In the genomic region with DNA sequence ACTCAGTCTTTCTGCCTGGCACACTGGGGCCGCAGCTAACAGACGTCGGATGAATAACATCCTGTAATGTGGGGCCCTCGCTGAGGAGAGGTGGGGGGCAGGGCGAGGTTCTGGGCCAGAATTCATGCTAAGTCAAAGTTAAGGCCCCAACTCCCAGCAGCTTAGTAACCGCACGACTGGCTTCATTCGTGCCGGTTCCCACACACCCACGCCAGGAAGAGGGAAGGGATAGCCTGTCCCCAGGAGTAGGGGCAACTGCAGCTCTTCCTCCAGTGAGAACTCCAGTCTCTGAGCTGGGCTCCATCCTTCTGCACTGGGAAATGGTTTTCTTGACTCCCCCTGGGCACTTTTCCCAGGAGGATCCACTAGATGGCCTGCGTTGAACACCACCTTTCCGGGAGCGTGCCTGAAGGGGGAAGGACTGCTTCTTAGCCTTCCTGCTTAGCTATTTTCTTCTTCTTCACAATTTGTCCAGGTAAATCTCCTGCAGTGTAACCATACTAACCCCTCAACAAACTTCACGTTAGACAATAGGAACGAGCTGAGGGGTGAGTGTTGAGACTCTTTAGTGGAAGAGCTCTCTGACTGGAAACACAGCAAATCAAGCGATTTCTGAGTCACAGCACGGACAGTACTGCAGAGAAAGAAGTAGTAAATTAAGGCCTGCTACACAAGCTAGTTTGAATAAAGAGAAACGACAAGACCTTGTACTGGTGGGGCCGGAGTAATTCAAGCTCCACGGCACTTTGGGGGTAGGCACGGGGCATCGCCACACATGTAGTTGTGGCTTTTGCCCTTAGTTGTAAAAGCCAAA, we compare ENCODE assay signal across 7 mouse cellular contexts. TPM values are rescaled to one million over a fixed set of nuclear protein-coding genes. Genes with fewer than 3 reads are reported as not detected.
DNase-seq lines count a peak whose midpoint lies in the region; ATAC-seq and TF ChIP-seq lines count a peak whose summit lies in the region.

No protein-coding gene starts in this region.

- WGBS in intestine, postnatal 0 days = 3% methylated on average over 22 of the region's 22 CpGs

- intact Hi-C loops in left cerebral cortex, postnatal 25 days (cut with DNase I) = loop anchor here (2.0 to 5.0 kb wide), 4 partner anchors 74 to 221 kb away; no protein-coding TSS in a partner anchor

- TF ChIP-seq CTCF in intestine, postnatal 0 days (IDR thresholded peaks at IDR 0.05; ENCODE audit: low read depth) = peak; percentile 84

- H3K4me1 ChIP-seq in intestine, postnatal 0 days (replicated peaks; ENCODE audit: control insufficient read depth, insufficient read depth, low read length) = peaks cover 6% of the 10 kb centered on the region

- no peaks in the 10 kb centered on the region for H3K9me3 ChIP-seq in intestine, postnatal 0 days (ENCODE audit: control insufficient read depth)

- peak; percentile 92 for DNase-seq in adipocyte (ENCODE audit: low spot score)
- peak; percentile 87 for DNase-seq in embryo, embryonic 10 days (ENCODE audit: low spot score)
- peak; percentile 98 for DNase-seq in heart, adult 11 months
- DNase-seq in left cerebral cortex, postnatal 25 days (ENCODE audit: low spot score in 2 of 2) = peak; percentile 67 to 79
- DNase-seq in right cerebral cortex, postnatal 25 days = peak; percentile 55

- peak overlapping the region; percentile 63 for H3K4me2 ChIP-seq in intestine, postnatal 0 days (replicated peaks; ENCODE audit: low read depth)

- peak overlapping the region; percentile 26 for H3K4me3 ChIP-seq in intestine, postnatal 0 days (ENCODE audit: low read depth, low read length)

- H3K9ac ChIP-seq in intestine, postnatal 0 days (ENCODE audit: low read depth, low read length) = no peak overlapping the region

- no peaks in the 10 kb centered on the region for H3K27me3 ChIP-seq in intestine, postnatal 0 days (replicated peaks; ENCODE audit: control insufficient read depth, insufficient read depth, low read length)

- peak; percentile 56; the same call in 1 of the 2 replicates for ATAC-seq in intestine, postnatal 0 days
- ATAC-seq in megakaryocyte-erythroid progenitor cell, adult 5-6 weeks (replicated peaks; ENCODE audit: low FRiP score, low TSS enrichment, poor library complexity, severe bottlenecking) = peak; percentile 36

- peak overlapping the region; percentile 67 for H3K27ac ChIP-seq in intestine, postnatal 0 days (ENCODE audit: low read depth, low read length)

- H3K36me3 ChIP-seq in intestine, postnatal 0 days (ENCODE audit: control insufficient read depth, insufficient read depth) = no peaks in the 10 kb centered on the region

RNA-seq across cellular contexts. Expression of a gene that starts 40.6 kb away (rescaled TPM):
- polyA plus RNA-seq in intestine, postnatal 0 days (2015; fragmentation: Nextera tagmentation; extraction: Ambion mirVana) = 0.09 and 0.16 TPM in 2 replicates
- total RNA-seq in left cerebral cortex, postnatal 25 days (2021) = under 1 TPM in 1 of 2 experiments, not detected in 1; 0.16 TPM
- total RNA-seq in megakaryocyte-erythroid progenitor cell, adult 5-6 weeks (2014; fragmentation: Nextera tagmentation) = not detected in 2 replicates
- total RNA-seq in megakaryocyte-erythroid progenitor cell, adult 5-6 weeks (2017) = 0.65 TPM in 1 of 2 replicates, not detected in the other

RNA-seq across cellular contexts. Expression of a gene that starts 43.7 kb away (rescaled TPM):
- 0.54 TPM in 1 of 2 replicates, not detected in the other for polyA plus RNA-seq in intestine, postnatal 0 days (2015; fragmentation: Nextera tagmentation; extraction: Ambion mirVana)
- not detected for total RNA-seq in left cerebral cortex, postnatal 25 days (2021)
- not detected in 2 replicates for total RNA-seq in megakaryocyte-erythroid progenitor cell, adult 5-6 weeks (2014; fragmentation: Nextera tagmentation)
- not detected in 2 replicates for total RNA-seq in megakaryocyte-erythroid progenitor cell, adult 5-6 weeks (2017)

Comparison
In these comparisons a context has a peak if more than half of its experiments do, and no peak if none do; other contexts are left out.
1. Peak in every context shown above with its lines: DNase-seq, ATAC-seq, H3K4me3 ChIP-seq and H3K27ac ChIP-seq.